Mouse (Mus musculus): ENCODE measurements at regions not wholly inside any gene's neighbourhood (a gene's known extent, or its start where the extent isn't known, plus 50 kb on each side); places are given as distances from the start of the nearest gene placed in this dataset.
A peak's percentile ranks its signal among the peaks of the same experiment; 100 is the strongest.

DNA sequence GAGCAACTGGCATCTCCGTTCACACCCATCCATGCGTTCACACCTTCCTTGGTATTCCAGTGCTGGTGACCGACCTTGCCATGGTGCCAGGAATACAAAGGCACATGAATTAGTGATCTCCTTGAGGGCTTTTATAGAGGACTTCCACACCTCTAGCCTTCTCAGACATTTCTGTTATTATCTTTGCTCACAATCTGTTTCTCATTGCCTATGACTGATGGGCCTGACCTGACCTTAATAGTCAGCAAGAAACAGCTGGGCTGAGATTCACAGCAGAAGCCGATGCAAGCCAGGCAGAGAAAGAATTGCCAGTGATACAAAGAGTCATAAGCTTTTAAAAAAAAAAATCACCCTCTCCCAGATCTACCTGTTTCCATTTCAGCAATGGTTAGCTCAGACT, 197.7 kb upstream of the Gmds start:
- DNase-seq = no peak

- DNase-seq = no peak
Measured at GRCm38 (mm10) chr13:32535602-32536001, 197.1 kb upstream of the Gmds start.

DNA sequence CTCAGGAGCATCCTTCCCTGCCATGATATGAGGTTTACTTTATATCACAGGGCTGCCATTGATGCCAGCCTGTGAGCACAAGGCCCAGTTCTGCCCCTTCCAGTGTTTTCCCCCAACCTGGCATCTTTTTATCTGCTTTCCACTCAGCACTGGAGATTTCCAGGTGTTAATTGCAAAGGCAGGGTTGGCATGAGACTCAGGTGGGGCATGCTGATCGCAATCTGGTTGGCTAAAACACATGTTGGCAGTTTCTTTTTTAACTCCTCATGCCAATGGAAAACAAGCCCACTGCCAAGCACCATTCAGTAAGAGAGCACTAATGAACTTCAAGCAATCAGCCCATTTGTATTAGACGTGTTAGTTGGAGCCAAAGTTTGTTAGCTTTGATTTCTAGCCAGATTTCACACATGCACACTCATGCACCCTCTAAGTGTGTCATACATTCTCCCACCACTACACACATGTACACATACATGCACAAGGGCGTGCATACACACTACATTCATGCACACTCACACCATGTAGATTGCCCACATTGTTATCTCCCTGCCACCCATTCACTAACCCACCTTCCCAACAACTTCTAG, 192.5 kb upstream of the Gmds start:
- no peak for DNase-seq

DNA sequence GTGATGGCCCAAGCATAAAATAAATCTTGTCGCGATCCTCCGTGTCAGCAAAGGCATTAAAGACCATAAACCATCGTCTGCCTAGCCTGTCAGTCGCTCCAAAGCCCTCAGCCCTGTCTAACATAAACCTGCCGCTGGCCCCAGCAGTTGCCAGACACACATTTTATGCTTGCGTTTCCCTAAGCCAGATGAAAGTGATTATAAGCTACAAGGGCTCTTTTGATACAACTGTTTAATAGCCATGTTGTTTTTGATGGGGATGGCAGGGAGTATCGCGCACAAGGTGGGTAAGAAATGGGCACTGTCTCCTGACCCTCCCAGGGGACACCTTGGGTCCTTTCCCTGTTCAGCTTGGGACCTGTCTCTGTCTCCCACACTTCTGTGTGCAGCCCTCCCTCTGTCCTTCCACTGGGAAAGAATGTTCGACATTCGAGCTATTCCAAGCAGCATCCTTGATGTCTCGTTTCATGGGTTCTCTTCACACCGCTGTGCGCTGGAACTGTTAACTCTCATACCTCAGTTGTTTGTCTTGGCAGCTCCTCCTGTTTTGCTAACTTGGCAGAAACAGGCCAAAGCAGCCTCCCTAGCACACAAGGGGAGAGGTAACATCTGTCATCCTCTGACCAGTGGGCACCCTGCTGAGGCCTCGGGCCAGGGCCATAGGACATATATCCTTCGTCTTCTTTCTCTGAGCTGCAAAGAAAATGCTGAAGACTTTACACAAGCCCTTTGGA, 180.2 kb upstream of the Gmds start:
- DNase-seq = no peak

GRCm38 (mm10) chr13:32517514-32517913, 179.0 kb upstream of the Gmds start:
- DNase-seq = no peak

GRCm38 (mm10) chr13:32509231-32510023, 170.9 kb upstream of the Gmds start:
- DNase-seq = no peak

- DNase-seq = no peak
Measured at GRCm38 (mm10) chr13:32508447-32508846, 169.9 kb upstream of the Gmds start.

- DNase-seq = no peak
Measured at GRCm38 (mm10) chr13:32507825-32508224, 169.3 kb upstream of the Gmds start.

DNA sequence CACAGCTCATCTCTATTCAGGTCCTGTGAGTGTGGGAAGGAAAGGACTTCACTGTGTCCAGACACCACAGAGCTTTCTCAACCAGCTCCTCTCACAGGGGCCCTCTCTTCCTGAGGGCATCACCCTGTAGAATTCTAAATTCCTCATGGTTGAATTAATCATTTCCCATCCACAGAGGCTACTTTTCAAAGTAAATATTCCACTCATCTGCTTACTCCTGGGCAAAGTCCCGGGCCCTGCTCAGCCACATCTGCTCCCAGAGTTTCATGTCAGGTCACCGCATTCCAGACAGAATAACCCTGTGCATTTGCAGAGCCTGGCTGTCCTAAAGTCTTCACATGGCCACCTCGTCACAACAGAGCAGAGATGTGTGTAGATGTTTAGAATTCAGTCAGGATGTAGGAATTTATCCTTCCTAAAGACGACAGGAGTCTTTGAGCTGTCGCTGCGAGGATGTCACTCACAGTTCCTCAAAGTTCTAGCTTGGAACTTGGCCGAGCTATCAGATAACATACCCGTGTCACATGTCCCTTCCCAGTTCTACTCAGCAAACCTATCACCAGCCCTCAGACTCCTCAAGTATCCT, 159.8 kb upstream of the Gmds start:
- no peak for DNase-seq

DNA sequence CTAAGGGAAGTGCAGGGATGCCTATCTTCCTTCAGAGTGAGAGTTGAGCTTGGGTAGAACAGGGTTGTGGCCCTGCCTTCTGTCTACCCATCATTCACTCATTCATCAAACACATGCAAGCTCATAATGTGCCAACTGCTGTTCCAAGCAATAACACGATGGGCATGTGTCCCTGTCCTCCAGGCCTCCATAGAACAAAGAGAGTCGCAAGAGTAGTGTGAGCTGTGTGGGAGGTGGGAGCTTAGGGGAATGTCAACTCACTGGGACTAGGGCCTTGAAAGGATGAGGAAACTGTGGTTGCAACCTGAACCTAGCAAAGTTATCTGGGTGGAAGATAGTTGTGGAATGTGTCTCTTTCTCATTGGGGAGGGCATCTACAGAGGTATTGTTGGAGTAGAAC, 157.7 kb upstream of the Gmds start:
- DNase-seq = no peak

DNA sequence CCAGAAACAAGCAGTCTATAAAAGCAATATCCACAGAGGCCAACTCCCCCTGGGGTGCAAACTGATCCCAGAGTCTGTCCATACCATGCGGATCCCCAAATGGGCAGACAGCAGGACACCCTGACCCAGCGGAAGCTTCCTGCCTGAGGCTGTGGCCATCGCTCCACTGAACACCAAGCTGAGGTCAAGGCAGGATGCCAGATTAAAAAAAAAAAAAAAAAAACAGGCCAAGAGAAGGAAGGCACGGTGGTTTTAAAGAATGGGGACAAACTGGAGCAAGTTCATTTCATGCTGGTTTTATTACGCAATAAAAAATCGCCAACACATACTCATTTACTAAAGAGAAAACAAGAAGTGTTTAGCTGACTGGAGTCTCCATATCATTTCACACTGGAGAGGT, 156.5 kb upstream of the Gmds start:
- DNase-seq = no peak

GRCm38 (mm10) chr13:32493806-32494205, 155.3 kb upstream of the Gmds start:
- no peak for DNase-seq

GRCm38 (mm10) chr13:32493309-32493708, 154.8 kb upstream of the Gmds start:
- DNase-seq = peak; percentile 24

- DNase-seq = no peak
Measured at GRCm38 (mm10) chr13:32492566-32492965, 154.0 kb upstream of the Gmds start.

GRCm38 (mm10) chr13:32481444-32482058, 143.0 kb upstream of the Gmds start:
- DNase-seq = no peak

GRCm38 (mm10) chr13:32480029-32480428, 141.5 kb upstream of the Gmds start:
- DNase-seq = no peak

GRCm38 (mm10) chr13:32479118-32479818, 140.7 kb upstream of the Gmds start:
- DNase-seq = no peak

GRCm38 (mm10) chr13:32465787-32466186, 127.2 kb upstream of the Gmds start:
- DNase-seq = no peak

DNA sequence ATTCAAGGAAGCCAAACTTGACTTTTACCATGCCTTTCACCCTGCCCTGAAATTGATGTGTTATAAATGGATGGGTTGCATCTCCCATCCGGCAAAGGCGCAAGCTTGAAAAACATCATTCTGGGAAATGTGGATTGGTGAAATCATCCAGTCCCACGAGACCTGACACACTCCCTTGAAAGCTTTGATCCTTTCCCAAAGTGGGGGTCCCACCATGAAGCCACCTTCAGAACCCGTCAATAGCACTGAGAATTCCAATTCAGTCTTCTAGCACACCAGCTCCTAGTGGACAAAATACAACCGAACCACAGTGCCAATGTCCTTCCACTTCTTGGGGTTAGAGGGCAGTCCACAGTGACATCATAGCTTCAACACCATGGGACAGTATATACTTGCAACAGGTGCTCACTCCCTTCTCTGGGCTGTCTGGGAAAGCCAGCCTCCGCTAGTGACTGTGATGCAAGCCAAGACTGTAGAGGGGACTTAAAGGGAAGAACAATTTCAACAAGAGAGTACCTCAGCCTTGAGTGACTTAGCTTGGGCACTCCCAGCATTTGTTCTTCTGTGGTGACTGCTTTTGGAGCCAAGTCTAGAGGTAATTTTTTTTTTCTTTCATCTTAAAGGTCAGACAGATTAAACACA, 126.6 kb upstream of the Gmds start:
- DNase-seq = no peak

DNA sequence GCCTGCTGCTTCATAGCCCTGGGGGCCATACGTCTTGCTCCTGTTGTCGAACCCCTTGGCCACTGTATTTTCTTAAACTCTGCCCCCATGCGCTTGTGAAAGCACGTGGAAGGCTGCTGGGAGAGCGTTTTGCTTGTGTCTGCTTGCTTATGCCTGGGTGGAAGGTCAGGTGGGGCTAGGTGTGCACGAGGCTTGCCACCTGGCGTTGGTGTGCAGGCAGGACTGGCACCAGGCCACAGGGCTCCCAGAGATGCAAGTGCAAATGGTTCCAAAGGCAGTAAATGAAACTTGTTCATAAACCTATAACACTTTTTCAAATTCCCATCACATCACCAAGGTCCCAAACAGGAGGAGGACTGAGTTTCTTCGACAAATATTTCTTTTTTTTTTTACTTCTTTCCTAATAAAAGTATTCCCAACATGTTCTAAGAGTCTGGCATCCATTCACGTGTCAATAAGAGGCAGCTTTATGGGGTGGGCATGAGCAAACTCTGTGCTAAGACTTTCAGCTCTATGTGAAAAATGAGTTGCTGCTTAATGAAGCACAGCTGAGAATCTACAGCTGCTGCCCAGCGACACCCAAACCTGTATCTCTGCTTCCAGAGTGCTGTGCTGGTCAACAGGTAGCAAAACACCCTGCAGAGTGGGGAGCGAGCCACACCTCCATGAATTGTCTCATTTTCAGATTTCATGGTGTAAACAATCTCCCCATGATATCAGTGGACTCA, 116.0 kb upstream of the Gmds start:
- no peak for DNase-seq

DNA sequence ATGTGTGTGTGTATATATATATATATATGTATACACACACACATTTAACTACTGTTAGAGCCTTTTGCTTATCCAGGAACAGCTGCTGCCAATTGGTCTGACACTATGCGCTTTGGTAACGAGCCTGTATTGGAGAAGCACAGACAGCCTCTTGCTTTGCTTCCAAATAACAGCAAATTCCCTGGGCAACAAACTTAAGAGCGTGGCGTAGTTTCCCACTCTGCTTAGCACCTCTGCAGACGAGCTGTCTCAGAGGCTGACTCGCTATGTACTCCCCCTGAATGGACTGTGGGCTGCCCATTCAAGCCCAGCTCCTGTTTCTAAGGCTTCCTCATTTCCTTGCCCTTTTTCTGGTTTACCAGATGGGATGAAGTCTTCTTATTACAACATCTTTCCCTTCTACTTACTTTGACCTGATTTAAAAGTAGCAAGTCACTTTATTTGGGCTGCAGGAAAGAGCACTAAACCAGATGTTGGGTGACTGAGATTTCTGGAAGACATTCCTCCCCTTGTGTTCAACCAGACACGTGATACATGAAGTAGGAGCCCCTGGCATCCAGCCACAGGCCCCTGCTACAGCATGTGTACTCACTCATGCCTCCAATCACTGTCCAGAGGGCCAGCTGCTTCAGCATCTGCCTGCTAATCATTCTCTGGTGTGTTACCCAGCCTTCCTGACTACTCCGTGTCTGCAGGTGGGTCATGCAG, 111.3 kb upstream of the Gmds start:
- no peak for DNase-seq
